Mouse (Mus musculus) heart, embryonic 12.5 days (tissue): ENCODE data around the gene Cops7a. TPM values are rescaled to one million over a fixed set of nuclear protein-coding genes. Genes with fewer than 3 reads are reported as not detected.
A peak's percentile ranks its signal among the peaks of the same experiment; 100 is the strongest.

Experiments used
- ATAC-seq: fragments of 200-750 bp; cut with Nextera tagmentation; 2 replicates; pipeline ENCODE4 v1.8.0; 2017; ENCODE audit warnings: moderate TSS enrichment, moderate library complexity; ENCODE audit not compliant: insufficient number of reproducible peaks, low FRiP score
- H3K27ac ChIP-seq: fragments of 300-500 bp; sonication (generic); 2 replicates; pipeline ENCODE4 v1.5.1; 2016; ENCODE audit warnings: mild to moderate bottlenecking, moderate library complexity; ENCODE audit not compliant: poor library complexity, severe bottlenecking
- H3K27me3 ChIP-seq: fragments of 300-500 bp; sonication (generic); replicated peaks from 2 replicates; pipeline ENCODE4 v1.6.1; 2016; ENCODE audit warnings: mild to moderate bottlenecking, moderate library complexity
- H3K36me3 ChIP-seq: fragments of 300-500 bp; sonication (generic); 2 replicates; pipeline ENCODE4 v1.6.1; 2016; ENCODE audit warnings: mild to moderate bottlenecking, moderate library complexity
- H3K4me1 ChIP-seq: fragments of 300-500 bp; sonication (generic); replicated peaks from 2 replicates; pipeline ENCODE4 v1.6.1; 2016; ENCODE audit warnings: mild to moderate bottlenecking
- H3K4me2 ChIP-seq: fragments of 300-500 bp; sonication (generic); 2 replicates; pipeline ENCODE4 v1.6.1; 2016; ENCODE audit warnings: mild to moderate bottlenecking, moderate library complexity
- H3K4me3 ChIP-seq: fragments of 300-500 bp; sonication (generic); 2 replicates; pipeline ENCODE4 v1.5.1; 2016; ENCODE audit warnings: mild to moderate bottlenecking
- H3K9ac ChIP-seq: fragments of 300-500 bp; sonication (generic); 2 replicates; pipeline ENCODE4 v1.6.1; 2016; ENCODE audit warnings: mild to moderate bottlenecking, moderate library complexity
- H3K9me3 ChIP-seq: fragments of 300-500 bp; sonication (generic); replicated peaks from 2 replicates; pipeline ENCODE4 v1.6.1; 2016; ENCODE audit warnings: mild to moderate bottlenecking, moderate library complexity
- WGBS: fragments of 180-500 bp; shearing (Covaris S2); methylation state at CpG from one replicate; pipeline ENCODE4 v1.1.7; 2016; 5-methylcytosine and 5-hydroxymethylcytosine counted together
- polyA plus RNA-seq: library from polyadenylated mRNA; unstranded; fragments of >200 nt; fragmentation: Nextera tagmentation; extraction: Ambion mirVana; gene quantifications from 2 replicates; pipeline ENCODE4 v1.2.1, GENCODE M21; 2016

The Cops7a gene
- polyA plus RNA-seq, 1 experiment from 2014 or later, result 148 TPM

DNA sequence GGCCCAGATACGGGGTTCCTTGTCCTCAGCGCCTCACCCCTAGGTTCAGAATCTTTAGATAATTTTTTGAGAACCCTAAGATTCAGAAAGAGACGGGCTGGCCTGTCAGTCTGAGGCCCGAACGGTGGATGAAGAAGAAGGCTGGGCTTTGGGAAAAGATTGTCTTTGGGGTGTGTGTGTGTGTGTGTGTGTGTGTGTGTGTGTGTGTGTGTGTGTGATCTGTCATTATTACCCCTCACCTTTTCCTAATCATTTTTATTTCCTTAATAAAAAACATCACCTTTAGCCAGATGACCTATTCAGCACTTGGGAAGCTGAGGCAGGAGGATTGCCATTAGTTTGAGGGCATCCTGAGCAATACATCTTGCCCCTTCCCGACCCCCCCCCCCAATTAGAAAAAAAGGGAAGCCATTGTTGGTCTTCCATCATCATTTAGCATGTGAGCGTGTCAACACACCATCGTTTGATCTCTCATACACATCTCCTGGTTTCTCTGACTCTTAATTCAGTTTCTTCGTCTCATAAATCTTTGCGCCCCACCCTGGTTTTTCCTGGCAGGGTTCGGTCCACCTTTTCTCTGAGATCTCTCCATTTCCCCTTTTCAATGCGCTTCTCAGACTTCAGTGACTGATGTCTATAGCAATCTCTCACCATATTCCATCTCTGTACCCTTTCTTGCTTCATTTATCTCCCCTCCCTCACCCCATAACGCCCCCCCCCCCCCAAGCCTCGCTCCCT lies 46.3 kb downstream of the Cops7a start:
- Histone ChIP-seq H3K4me2 (peak overlapping the region; percentile 96), H3K27me3 (no peaks in the 10 kb centered on the region), H3K9ac (0 out of 2 replicates have a peak overlapping the region, but pooled peaks have one; percentile 39), H3K27ac (peak overlapping the region; percentile 100), H3K4me1 (peaks cover 52% of the 10 kb centered on the region), H3K36me3 (peaks cover 8% of the 10 kb centered on the region), H3K9me3 (no peaks in the 10 kb centered on the region), H3K4me3 (peak overlapping the region; percentile 94)
- WGBS, result 19% methylated on average over 13 of the region's 14 CpGs
- no peak for ATAC-seq

GRCm38 (mm10) chr6:124918331-124918690 lies 47.0 kb downstream of the Cops7a start:
- peak overlapping the region; percentile 94 for H3K4me3 ChIP-seq
- peak overlapping the region; percentile 100 for H3K27ac ChIP-seq
- H3K4me1 ChIP-seq, result peaks cover 58% of the 10 kb centered on the region
- ATAC-seq, result no peak
- peak overlapping the region; percentile 96 for H3K4me2 ChIP-seq
- WGBS, result 20% methylated on average over 7 of the region's 7 CpGs
- peak overlapping the region; percentile 100 for H3K9ac ChIP-seq
- no peaks in the 10 kb centered on the region for H3K27me3 ChIP-seq
- H3K36me3 ChIP-seq, result peaks cover 15% of the 10 kb centered on the region
- H3K9me3 ChIP-seq, result no peaks in the 10 kb centered on the region

DNA sequence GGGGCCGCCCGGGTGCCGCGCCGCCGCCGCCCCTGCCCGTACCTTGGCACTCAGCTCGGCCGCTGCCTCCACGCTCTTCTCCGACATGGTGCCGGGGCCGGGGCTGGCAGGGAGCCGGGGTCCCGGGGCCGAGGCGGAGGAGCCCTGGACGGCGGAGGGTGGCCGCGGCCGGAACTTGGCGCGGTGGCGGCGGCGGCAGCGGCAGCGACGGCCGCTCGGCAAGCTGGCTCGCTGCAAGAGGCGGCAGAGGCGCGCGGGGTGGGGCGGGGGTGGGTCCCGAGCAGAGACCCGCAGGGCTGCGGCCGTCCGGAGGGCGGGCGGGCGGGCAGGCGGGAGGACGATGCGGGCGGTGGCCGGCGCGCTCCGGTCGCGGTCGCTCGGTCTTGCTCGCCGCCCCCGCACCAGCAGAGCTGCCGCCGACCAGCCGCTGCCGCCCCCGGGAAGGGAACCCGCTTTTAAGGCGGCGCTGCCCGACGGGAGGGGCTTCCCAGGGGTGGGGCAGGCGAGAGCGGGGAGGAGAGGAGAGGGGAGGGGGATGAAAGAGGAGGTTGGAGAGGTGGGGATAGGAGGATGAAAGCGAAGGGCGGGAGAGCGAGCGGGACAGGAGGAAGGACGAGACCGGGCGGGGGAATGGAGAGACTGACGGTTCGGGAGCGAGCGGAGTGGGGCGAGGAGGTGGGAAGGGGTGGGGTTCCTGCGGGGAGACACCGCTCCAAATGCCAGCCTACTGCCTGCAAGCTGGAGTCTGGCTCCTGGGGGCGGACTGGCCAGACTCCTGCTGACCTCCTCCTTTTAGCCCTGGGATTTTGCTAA lies 47.6 kb downstream of the Cops7a start:
- Histone ChIP-seq H3K4me1 (peaks cover 58% of the 10 kb centered on the region), H3K4me2 (peak overlapping the region; percentile 96), H3K9me3 (no peaks in the 10 kb centered on the region), H3K27me3 (no peaks in the 10 kb centered on the region), H3K27ac (peak overlapping the region; percentile 100), H3K9ac (peak overlapping the region; percentile 100), H3K36me3 (peaks cover 21% of the 10 kb centered on the region), H3K4me3 (peak overlapping the region; percentile 94)
- under 1% methylated on average over 68 of the region's 89 CpGs for WGBS
- ATAC-seq, result peak; percentile 77

DNA sequence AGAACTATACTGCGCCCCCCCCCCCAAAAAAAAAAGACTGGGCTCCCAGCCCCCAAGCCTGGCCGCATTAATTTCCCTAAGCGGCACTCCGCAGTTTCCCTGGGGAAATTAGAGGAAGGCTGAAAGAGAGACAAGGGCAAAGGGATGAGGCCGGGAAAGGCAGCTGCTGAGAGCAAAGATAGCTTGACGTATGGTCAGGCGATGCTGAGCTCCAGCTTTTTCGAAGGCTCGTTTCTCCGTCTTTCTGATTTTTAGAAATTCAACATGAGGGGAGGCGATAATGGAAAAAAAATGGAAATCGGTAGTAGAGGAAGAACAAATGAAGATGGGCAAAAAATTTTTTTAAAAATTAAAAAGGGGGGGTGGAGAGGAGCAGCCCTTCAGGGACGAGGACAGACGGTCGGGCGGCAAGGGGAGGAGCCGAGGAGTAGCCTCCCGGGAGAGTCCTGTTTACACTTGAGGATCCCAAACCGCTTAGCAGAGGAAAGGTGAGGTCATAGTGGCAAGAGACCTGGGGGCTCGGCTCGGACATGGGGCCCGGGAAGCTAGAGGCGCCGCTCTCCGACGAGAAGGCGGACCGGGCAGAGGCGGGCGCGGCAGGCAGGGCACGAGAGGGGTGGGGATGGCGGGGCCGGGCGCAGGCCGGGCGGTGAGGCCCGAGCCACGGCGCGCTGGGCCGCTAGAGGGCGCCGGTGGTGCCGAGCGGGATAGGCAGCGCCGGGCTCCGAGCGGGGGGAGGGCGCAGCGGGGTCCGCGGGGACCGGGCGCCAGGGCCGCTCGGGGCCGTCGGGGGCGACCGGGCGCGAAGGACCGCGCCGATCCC lies 48.4 kb downstream of the Cops7a start:
- Histone ChIP-seq H3K27me3 (no peaks in the 10 kb centered on the region), H3K27ac (peak overlapping the region; percentile 100), H3K4me3 (peak overlapping the region; percentile 94), H3K9me3 (no peaks in the 10 kb centered on the region), H3K4me1 (peaks cover 58% of the 10 kb centered on the region), H3K36me3 (peaks cover 21% of the 10 kb centered on the region), H3K9ac (peak overlapping the region; percentile 100), H3K4me2 (peak overlapping the region; percentile 96)
- WGBS, result 1% methylated on average over 66 of the region's 67 CpGs
- ATAC-seq, result peak; percentile 75

DNA sequence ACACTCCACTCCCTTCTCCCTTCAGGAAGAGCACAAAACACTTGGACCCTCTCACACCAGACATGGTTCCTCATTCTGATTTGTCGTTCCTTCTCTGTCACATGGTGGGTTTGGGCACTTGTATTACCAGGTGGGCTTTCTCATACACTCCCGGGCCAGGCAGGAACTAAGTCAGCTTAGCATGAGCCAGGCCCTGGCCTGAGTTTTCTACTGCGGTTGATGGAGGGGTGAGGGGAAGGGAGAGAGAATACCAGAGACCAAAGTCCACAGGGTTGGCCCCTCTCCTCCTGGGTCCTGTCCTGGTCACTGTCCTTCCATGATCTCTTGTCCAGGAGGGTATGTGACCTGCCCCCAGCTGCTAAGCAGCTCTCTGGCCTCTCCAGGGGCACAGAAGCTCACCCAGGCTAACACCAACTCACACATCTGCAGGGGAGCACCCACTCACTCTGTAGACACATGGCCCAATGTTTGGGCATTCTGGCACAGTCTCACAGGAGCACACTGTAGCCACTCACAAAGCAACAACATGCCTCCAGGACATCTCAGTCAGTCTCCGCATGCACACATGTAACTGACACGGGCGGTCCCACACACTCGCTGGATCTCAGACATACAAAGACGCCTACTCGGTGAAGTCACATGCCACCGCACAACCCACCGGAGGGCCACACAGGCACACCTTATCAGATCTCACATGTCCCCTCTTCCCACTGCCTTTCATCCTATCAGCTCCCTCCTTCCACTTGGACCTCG lies 49.2 kb downstream of the Cops7a start:
- Histone ChIP-seq H3K4me1 (peaks cover 61% of the 10 kb centered on the region), H3K27me3 (0 out of 2 replicates have a peak, but pooled peaks cover 2% of the 10 kb centered on the region), H3K4me3 (peak overlapping the region; percentile 94), H3K36me3 (peaks cover 21% of the 10 kb centered on the region), H3K4me2 (peak overlapping the region; percentile 96), H3K9me3 (no peaks in the 10 kb centered on the region), H3K27ac (peak overlapping the region; percentile 100; the same call in 1 of the 2 replicates), H3K9ac (peak overlapping the region; percentile 100)
- WGBS, result 8% methylated on average over 12 of the region's 12 CpGs
- ATAC-seq, result no peak

DNA sequence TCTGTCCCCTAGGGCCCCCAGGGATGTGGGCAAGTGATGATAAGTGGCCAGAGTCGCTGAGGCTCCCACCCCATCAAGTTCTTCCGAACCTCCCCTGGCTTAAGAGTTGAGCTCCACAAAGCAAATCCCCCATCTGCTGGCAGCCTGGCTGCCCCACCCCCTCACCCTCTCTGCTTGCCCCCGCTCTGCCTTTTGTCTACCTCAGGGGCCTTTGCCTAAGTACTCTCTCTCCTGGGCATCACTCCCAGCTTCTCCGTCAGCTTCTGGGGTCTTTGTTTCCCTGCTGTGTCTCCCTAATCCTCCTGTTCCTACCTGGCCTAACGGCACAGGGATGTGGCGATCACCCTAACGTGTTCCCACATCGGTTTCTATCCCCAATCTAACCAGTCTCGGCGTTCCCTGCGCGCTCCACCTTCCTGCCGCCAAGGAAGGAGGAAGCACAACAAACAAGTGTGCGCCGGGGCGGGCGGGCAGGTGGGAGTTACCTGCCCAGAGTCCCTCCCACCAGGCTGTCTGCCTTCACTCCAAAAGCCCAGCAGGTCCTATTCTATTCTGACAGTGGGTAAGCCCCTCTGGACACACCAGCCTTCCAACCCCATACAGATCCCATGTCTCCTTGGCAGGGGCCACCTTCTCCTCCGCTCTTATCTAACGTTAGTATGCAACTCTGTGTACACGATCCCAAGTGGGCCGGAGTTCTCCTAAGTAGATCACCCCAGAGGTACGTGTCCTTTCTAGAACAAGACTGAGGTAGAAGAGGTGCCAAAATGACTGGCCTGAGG lies 50.0 kb downstream of the Cops7a start:
- Histone ChIP-seq H3K4me2 (peak overlapping the region; percentile 96), H3K9me3 (no peaks in the 10 kb centered on the region), H3K9ac (peak overlapping the region; percentile 100), H3K27me3 (peaks cover 7% of the 10 kb centered on the region; the same call in 1 of the 2 replicates), H3K4me1 (peaks cover 60% of the 10 kb centered on the region), H3K36me3 (peaks cover 21% of the 10 kb centered on the region), H3K27ac (no peak overlapping the region), H3K4me3 (peak overlapping the region; percentile 94)
- WGBS, result 22% methylated on average over 22 of the region's 22 CpGs
- ATAC-seq, result no peak

GRCm38 (mm10) chr6:124914511-124914910 lies 50.8 kb downstream of the Cops7a start:
- Histone ChIP-seq H3K4me3 (no peak overlapping the region), H3K9me3 (no peaks in the 10 kb centered on the region), H3K36me3 (peaks cover 21% of the 10 kb centered on the region), H3K4me2 (0 out of 2 replicates have a peak overlapping the region, but pooled peaks have one; percentile 96), H3K9ac (peak overlapping the region; percentile 26; the same call in 1 of the 2 replicates), H3K27me3 (peaks cover 16% of the 10 kb centered on the region), H3K27ac (no peak overlapping the region), H3K4me1 (peaks cover 65% of the 10 kb centered on the region)
- ATAC-seq, result no peak
- 86% methylated on average over 7 of the region's 7 CpGs for WGBS

DNA sequence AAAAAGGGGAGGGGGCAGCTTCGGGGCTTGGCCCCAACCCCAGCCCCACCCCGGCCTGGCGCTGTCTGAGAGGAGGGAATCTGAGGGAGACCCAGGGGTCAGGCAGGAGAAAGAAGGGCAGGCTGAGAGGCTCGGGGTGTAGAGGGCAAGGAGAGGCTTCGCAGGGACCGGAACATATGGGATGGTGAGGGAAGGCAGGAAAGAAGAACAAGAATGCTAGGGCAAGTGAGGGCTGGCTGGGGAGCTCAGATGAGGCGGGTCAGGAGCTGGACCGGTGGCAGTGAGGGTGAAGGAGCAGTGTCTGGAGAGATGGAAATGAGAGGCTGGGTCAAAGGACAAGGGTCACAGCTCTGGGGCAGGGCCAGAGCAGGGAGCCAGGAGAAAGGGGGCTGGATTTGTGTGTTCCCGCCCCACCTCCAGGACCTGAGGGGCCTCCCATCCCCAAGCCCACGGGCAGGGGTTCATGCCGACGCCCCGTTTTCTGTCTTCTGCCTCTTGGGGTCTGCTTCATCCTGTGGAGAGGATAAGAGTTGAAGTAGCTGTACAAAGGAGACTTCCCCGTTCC lies 51.5 kb downstream of the Cops7a start:
- peaks cover 58% of the 10 kb centered on the region for H3K4me1 ChIP-seq
- peak overlapping the region; percentile 26; the same call in 1 of the 2 replicates for H3K9ac ChIP-seq
- H3K4me2 ChIP-seq, result no peak overlapping the region
- 0 out of 2 replicates have a peak overlapping the region, but pooled peaks have one; percentile 0 for H3K27ac ChIP-seq
- peaks cover 21% of the 10 kb centered on the region for H3K36me3 ChIP-seq
- no peak for ATAC-seq
- 79% methylated on average over 14 of the region's 14 CpGs for WGBS
- H3K4me3 ChIP-seq, result no peak overlapping the region
- H3K9me3 ChIP-seq, result no peaks in the 10 kb centered on the region
- peaks cover 16% of the 10 kb centered on the region for H3K27me3 ChIP-seq

GRCm38 (mm10) chr6:124913214-124913613 lies 52.1 kb downstream of the Cops7a start:
- Histone ChIP-seq H3K36me3 (peaks cover 21% of the 10 kb centered on the region), H3K4me3 (no peak overlapping the region), H3K27me3 (peaks cover 21% of the 10 kb centered on the region), H3K9me3 (no peaks in the 10 kb centered on the region), H3K4me2 (no peak overlapping the region), H3K4me1 (peaks cover 52% of the 10 kb centered on the region), H3K9ac (no peak overlapping the region), H3K27ac (no peak overlapping the region)
- WGBS, result 59% methylated on average over 6 of the region's 6 CpGs
- no peak for ATAC-seq
